Mouse (Mus musculus): ENCODE measurements around the gene Lrrc29. TPM values are rescaled to one million over a fixed set of nuclear protein-coding genes. Genes with fewer than 3 reads are reported as not detected.

Lrrc29 gene
- polyA plus RNA-seq, 1 experiment from 2014 or later, result 0.86 TPM

- 45% methylated on average over 32 of the region's 32 CpGs for WGBS
- no peak overlapping the region for H3K27ac ChIP-seq (replicated peaks; ENCODE audit: low read depth, low read length)
- no peaks in the 10 kb centered on the region for H3K4me1 ChIP-seq (ENCODE audit: control insufficient read depth, insufficient read depth, low read length)
- DNase-seq, result peak; percentile 17
- H3K36me3 ChIP-seq (ENCODE audit: control insufficient read depth, insufficient read depth, low read length), result peaks cover 17% of the 10 kb centered on the region
- no peak overlapping the region for H3K4me3 ChIP-seq (replicated peaks; ENCODE audit: low read depth, low read length)
- no peaks in the 10 kb centered on the region for H3K27me3 ChIP-seq (ENCODE audit: control insufficient read depth, insufficient read depth, low read length)
- ATAC-seq (ENCODE audit: low FRiP score, low TSS enrichment), result peak; percentile 22; the same call in 1 of the 2 replicates
- no peaks in the 10 kb centered on the region for H3K9me3 ChIP-seq (ENCODE audit: control insufficient read depth, low read length)
- H3K4me2 ChIP-seq (ENCODE audit: low read length), result peak overlapping the region; percentile 12; the same call in 1 of the 2 replicates
- no peak overlapping the region for H3K9ac ChIP-seq (replicated peaks; ENCODE audit: low read length)
Measured at GRCm38 (mm10) chr8:105336373-105337130, 10.5 kb upstream of the Lrrc29 start.

DNA sequence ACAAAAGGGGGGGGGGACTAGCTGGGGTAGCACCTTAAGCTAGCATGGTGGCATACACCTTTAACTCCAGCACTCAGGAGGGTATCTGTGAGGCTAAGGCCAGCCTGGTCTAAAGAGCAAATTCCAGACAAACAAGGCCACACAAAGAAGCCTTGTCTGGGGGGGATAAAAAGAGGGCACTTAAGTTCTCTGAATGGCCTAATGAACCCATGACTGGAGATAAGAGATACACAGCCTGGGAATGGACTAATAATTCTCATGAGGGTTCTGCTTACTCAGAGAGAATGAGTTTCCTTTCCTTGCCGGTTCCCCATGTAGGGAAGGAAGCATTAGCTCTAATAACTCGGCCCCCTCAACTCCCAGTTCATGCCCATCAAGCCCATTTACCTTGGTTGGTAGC lies 6.4 kb upstream of the Lrrc29 start:
- H3K27ac ChIP-seq (replicated peaks; ENCODE audit: low read depth, low read length), result no peak overlapping the region
- WGBS, result 90% methylated on average over 2 of the region's 2 CpGs

GRCm38 (mm10) chr8:105331931-105332330 lies 5.9 kb upstream of the Lrrc29 start:
- no peak for ATAC-seq (ENCODE audit: low FRiP score, low TSS enrichment)
- peaks cover 6% of the 10 kb centered on the region for H3K4me1 ChIP-seq (ENCODE audit: control insufficient read depth, insufficient read depth, low read length)
- no peak overlapping the region for H3K9ac ChIP-seq (replicated peaks; ENCODE audit: low read length)
- no peak overlapping the region for H3K4me3 ChIP-seq (replicated peaks; ENCODE audit: low read depth, low read length)
- 95% methylated on average over 9 of the region's 9 CpGs for WGBS
- no peak overlapping the region for H3K4me2 ChIP-seq (ENCODE audit: low read length)
- no peak overlapping the region for H3K27ac ChIP-seq (replicated peaks; ENCODE audit: low read depth, low read length)
- H3K9me3 ChIP-seq (ENCODE audit: control insufficient read depth, low read length), result no peaks in the 10 kb centered on the region
- peaks cover 55% of the 10 kb centered on the region for H3K36me3 ChIP-seq (ENCODE audit: control insufficient read depth, insufficient read depth, low read length)
- no peaks in the 10 kb centered on the region for H3K27me3 ChIP-seq (ENCODE audit: control insufficient read depth, insufficient read depth, low read length)
- DNase-seq, result no peak

More for the DNA sequence above, 6.4 kb upstream of the Lrrc29 start:
- Histone ChIP-seq H3K9ac (replicated peaks; ENCODE audit: low read length) (no peak overlapping the region), H3K36me3 (ENCODE audit: control insufficient read depth, insufficient read depth, low read length) (peaks cover 55% of the 10 kb centered on the region), H3K4me2 (ENCODE audit: low read length) (no peak overlapping the region), H3K4me3 (replicated peaks; ENCODE audit: low read depth, low read length) (no peak overlapping the region), H3K9me3 (ENCODE audit: control insufficient read depth, low read length) (no peaks in the 10 kb centered on the region), H3K4me1 (ENCODE audit: control insufficient read depth, insufficient read depth, low read length) (peaks cover under 1% of the 10 kb centered on the region), H3K27me3 (ENCODE audit: control insufficient read depth, insufficient read depth, low read length) (no peaks in the 10 kb centered on the region)
- DNase-seq (no peak), ATAC-seq (ENCODE audit: low FRiP score, low TSS enrichment) (no peak)

DNA sequence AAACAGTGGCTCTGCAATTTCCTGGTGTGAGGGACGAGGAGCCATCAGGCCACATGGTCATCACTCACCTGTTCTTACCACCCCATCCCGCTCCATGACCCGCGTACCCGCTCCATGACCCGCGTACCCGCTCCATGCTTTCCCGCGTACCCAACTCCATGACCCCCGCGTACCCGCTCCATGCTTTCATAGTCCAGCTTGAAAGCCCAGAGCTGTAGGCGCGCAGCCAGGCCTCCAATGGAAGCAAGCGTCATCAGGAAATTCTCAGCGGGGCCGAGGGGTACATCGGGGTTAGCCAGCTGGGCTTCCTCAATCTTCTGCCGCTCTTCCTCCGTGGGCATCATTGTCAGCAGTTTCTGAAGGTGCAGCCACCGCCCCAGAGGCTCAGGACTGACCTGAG lies 5.4 kb upstream of the Lrrc29 start:
- ATAC-seq (ENCODE audit: low FRiP score, low TSS enrichment) (no peak), DNase-seq (no peak)
- H3K9ac ChIP-seq (replicated peaks; ENCODE audit: low read length), result no peak overlapping the region
- H3K4me1 ChIP-seq (ENCODE audit: control insufficient read depth, insufficient read depth, low read length), result peaks cover 7% of the 10 kb centered on the region
- H3K36me3 ChIP-seq (ENCODE audit: control insufficient read depth, insufficient read depth, low read length), result peaks cover 52% of the 10 kb centered on the region
- H3K27ac ChIP-seq (replicated peaks; ENCODE audit: low read depth, low read length), result no peak overlapping the region
- no peaks in the 10 kb centered on the region for H3K27me3 ChIP-seq (ENCODE audit: control insufficient read depth, insufficient read depth, low read length)
- 97% methylated on average over 22 of the region's 22 CpGs for WGBS
- H3K4me3 ChIP-seq (replicated peaks; ENCODE audit: low read depth, low read length), result no peak overlapping the region
- no peaks in the 10 kb centered on the region for H3K9me3 ChIP-seq (ENCODE audit: control insufficient read depth, low read length)
- H3K4me2 ChIP-seq (ENCODE audit: low read length), result no peak overlapping the region

GRCm38 (mm10) chr8:105330325-105330724 lies 4.2 kb upstream of the Lrrc29 start:
- H3K36me3 ChIP-seq (ENCODE audit: control insufficient read depth, insufficient read depth, low read length), result peaks cover 51% of the 10 kb centered on the region
- no peak overlapping the region for H3K4me2 ChIP-seq (ENCODE audit: low read length)
- no peak overlapping the region for H3K9ac ChIP-seq (replicated peaks; ENCODE audit: low read length)
- 94% methylated on average over 12 of the region's 12 CpGs for WGBS
- H3K27ac ChIP-seq (replicated peaks; ENCODE audit: low read depth, low read length), result no peak overlapping the region
- H3K4me1 ChIP-seq (ENCODE audit: control insufficient read depth, insufficient read depth, low read length), result peaks cover 9% of the 10 kb centered on the region
- DNase-seq (no peak), ATAC-seq (ENCODE audit: low FRiP score, low TSS enrichment) (no peak)
- H3K27me3 ChIP-seq (ENCODE audit: control insufficient read depth, insufficient read depth, low read length), result no peaks in the 10 kb centered on the region
- no peaks in the 10 kb centered on the region for H3K9me3 ChIP-seq (ENCODE audit: control insufficient read depth, low read length)
- H3K4me3 ChIP-seq (replicated peaks; ENCODE audit: low read depth, low read length), result no peak overlapping the region

DNA sequence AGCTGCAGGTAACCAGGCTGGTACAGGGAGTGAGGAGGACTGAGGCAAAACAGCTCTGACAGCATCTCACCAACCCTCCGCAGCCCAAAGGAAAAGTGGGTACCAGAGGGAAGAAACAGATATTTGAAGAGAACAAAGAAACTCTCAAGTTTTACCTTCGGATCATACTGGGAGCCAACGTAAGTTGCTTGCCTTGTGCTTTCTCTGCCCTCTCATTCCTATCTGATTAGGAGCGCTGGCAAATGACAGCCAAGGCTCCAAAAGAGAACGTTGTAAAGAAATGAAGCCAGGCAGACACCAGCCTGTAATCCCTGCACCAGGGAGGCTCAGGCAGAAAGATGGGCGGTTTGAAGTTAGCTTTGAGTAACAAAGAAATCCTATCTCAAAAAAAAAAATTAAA lies 890 bp upstream of the Lrrc29 start:
- no peaks in the 10 kb centered on the region for H3K27me3 ChIP-seq (ENCODE audit: control insufficient read depth, insufficient read depth, low read length)
- ATAC-seq (ENCODE audit: low FRiP score, low TSS enrichment) (no peak), DNase-seq (no peak)
- WGBS, result 45% methylated on average over 6 of the region's 6 CpGs
- peak overlapping the region; percentile 93 for H3K9ac ChIP-seq (replicated peaks; ENCODE audit: low read length)
- peak overlapping the region; percentile 81; the same call in 1 of the 2 replicates for H3K27ac ChIP-seq (replicated peaks; ENCODE audit: low read depth, low read length)
- peaks cover 54% of the 10 kb centered on the region for H3K36me3 ChIP-seq (ENCODE audit: control insufficient read depth, insufficient read depth, low read length)
- H3K4me3 ChIP-seq (replicated peaks; ENCODE audit: low read depth, low read length), result peak overlapping the region; percentile 88
- no peaks in the 10 kb centered on the region for H3K9me3 ChIP-seq (ENCODE audit: control insufficient read depth, low read length)
- H3K4me1 ChIP-seq (ENCODE audit: control insufficient read depth, insufficient read depth, low read length), result peaks cover 16% of the 10 kb centered on the region
- peak overlapping the region; percentile 91 for H3K4me2 ChIP-seq (ENCODE audit: low read length)

GRCm38 (mm10) chr8:105325641-105326093 lies 411 bp downstream of the Lrrc29 start:
- H3K9ac ChIP-seq (replicated peaks; ENCODE audit: low read length), result peak overlapping the region; percentile 93
- no peaks in the 10 kb centered on the region for H3K27me3 ChIP-seq (ENCODE audit: control insufficient read depth, insufficient read depth, low read length)
- H3K4me1 ChIP-seq (ENCODE audit: control insufficient read depth, insufficient read depth, low read length), result peaks cover 16% of the 10 kb centered on the region
- H3K4me2 ChIP-seq (ENCODE audit: low read length), result peak overlapping the region; percentile 91
- H3K36me3 ChIP-seq (ENCODE audit: control insufficient read depth, insufficient read depth, low read length), result peaks cover 41% of the 10 kb centered on the region
- peak overlapping the region; percentile 88 for H3K4me3 ChIP-seq (replicated peaks; ENCODE audit: low read depth, low read length)
- under 1% methylated on average over 12 of the region's 12 CpGs for WGBS
- H3K27ac ChIP-seq (replicated peaks; ENCODE audit: low read depth, low read length), result peak overlapping the region; percentile 81
- DNase-seq (peak; percentile 51), ATAC-seq (ENCODE audit: low FRiP score, low TSS enrichment) (peak; percentile 60)
- no peaks in the 10 kb centered on the region for H3K9me3 ChIP-seq (ENCODE audit: control insufficient read depth, low read length)

- peaks cover 16% of the 10 kb centered on the region for H3K4me1 ChIP-seq (ENCODE audit: control insufficient read depth, insufficient read depth, low read length)
- ATAC-seq (ENCODE audit: low FRiP score, low TSS enrichment) (no peak), DNase-seq (no peak)
- H3K9ac ChIP-seq (replicated peaks; ENCODE audit: low read length), result no peak overlapping the region
- no peaks in the 10 kb centered on the region for H3K27me3 ChIP-seq (ENCODE audit: control insufficient read depth, insufficient read depth, low read length)
- no peak overlapping the region for H3K27ac ChIP-seq (replicated peaks; ENCODE audit: low read depth, low read length)
- peaks cover 34% of the 10 kb centered on the region for H3K36me3 ChIP-seq (ENCODE audit: control insufficient read depth, insufficient read depth, low read length)
- H3K4me2 ChIP-seq (ENCODE audit: low read length), result no peak overlapping the region
- H3K4me3 ChIP-seq (replicated peaks; ENCODE audit: low read depth, low read length), result no peak overlapping the region
- 95% methylated on average over 4 of the region's 4 CpGs for WGBS
- no peaks in the 10 kb centered on the region for H3K9me3 ChIP-seq (ENCODE audit: control insufficient read depth, low read length)
Measured at GRCm38 (mm10) chr8:105323183-105323582, 2.9 kb downstream of the Lrrc29 start.

DNA sequence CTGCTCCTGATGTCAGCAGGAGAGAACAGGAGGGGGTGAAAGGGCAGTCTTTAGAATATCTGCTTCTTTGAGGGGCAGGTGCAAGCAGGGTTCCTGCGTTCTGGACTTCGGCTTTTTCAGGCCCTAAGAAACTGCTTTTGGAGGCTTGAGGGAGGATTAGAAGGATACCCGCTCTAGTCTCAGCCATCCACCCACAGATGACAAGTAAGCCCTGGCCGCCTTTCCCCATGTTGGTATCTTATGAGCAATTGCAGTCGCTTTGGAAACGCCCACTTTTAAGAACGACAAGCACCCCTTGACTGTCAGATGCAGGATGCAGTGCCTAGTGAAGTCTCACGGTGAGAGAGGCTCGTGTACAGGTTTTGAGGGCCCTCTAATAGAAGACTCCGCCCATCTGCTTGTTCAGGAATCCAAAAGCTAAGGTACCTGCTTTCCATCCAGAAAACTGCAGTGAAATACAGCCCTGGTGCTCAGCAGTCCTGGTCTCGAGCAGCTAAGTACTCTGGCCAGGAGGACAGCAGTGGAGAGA lies 7.4 kb downstream of the Lrrc29 start:
- Histone ChIP-seq H3K27ac (replicated peaks; ENCODE audit: low read depth, low read length) (no peak overlapping the region), H3K9me3 (ENCODE audit: control insufficient read depth, low read length) (no peaks in the 10 kb centered on the region), H3K4me3 (replicated peaks; ENCODE audit: low read depth, low read length) (no peak overlapping the region), H3K4me2 (ENCODE audit: low read length) (no peak overlapping the region), H3K36me3 (ENCODE audit: control insufficient read depth, insufficient read depth, low read length) (peaks cover 67% of the 10 kb centered on the region), H3K27me3 (ENCODE audit: control insufficient read depth, insufficient read depth, low read length) (no peaks in the 10 kb centered on the region), H3K4me1 (ENCODE audit: control insufficient read depth, insufficient read depth, low read length) (no peaks in the 10 kb centered on the region), H3K9ac (replicated peaks; ENCODE audit: low read length) (no peak overlapping the region)
- ATAC-seq (ENCODE audit: low FRiP score, low TSS enrichment) (no peak), DNase-seq (no peak)
- 81% methylated on average over 11 of the region's 11 CpGs for WGBS
